7 mouse cellular contexts compared by ENCODE assay signal in genomic region chr8:8992461-8993032, GRCm38 (mm10).
A peak's percentile ranks its signal among the peaks of the same experiment; 100 is the strongest.
DNase-seq lines count a peak whose midpoint lies in the region; ATAC-seq and TF ChIP-seq lines count a peak whose summit lies in the region.

No protein-coding gene starts in this region.

- H3K36me3 ChIP-seq in intestine, embryonic 14.5 days (ENCODE audit: control insufficient read depth, insufficient read depth, low read length): no peaks in the 10 kb centered on the region
- no peaks in the 10 kb centered on the region for H3K36me3 ChIP-seq in midbrain, embryonic 10.5 days
- H3K36me3 ChIP-seq in small intestine, adult 2 months (ENCODE audit: control insufficient read depth, insufficient read depth, low read length): no peaks in the 10 kb centered on the region

- TF ChIP-seq CTCF in cortical plate, adult 2 months (IDR thresholded peaks at IDR 0.05; ENCODE audit: extremely low read depth, insufficient read depth, low read length): peak; percentile 62; the same call in 1 of the 2 replicates
- no peak for TF ChIP-seq CTCF in small intestine, adult 2 months (IDR thresholded peaks at IDR 0.05; ENCODE audit: extremely low read depth, insufficient read length, insufficient replicate concordance, low read depth, low read length)

- DNase-seq in adrenal gland, adult 2 months: peak; percentile 70
- DNase-seq in gastrocnemius, postnatal 25 days: peak; percentile 30
- DNase-seq in intestine, embryonic 14.5 days (ENCODE audit: low spot score): peak; percentile 93
- DNase-seq in left cerebral cortex, postnatal 10 days (ENCODE audit: extremely low spot score in 1 of 2, low spot score in 2 of 2): peak; percentile 80 to 90
- peak; percentile 82 for DNase-seq in midbrain, embryonic 10.5 days (ENCODE audit: low spot score)

- 10% methylated on average over 11 of the region's 11 CpGs for WGBS in intestine, embryonic 14.5 days
- WGBS in midbrain, embryonic 10.5 days: 8% methylated on average over 11 of the region's 11 CpGs
- 23% methylated on average over 11 of the region's 11 CpGs for WGBS in small intestine, adult 2 months

- H3K9ac ChIP-seq in intestine, embryonic 14.5 days (ENCODE audit: low read length): no peak overlapping the region

- peak overlapping the region; percentile 61 for H3K27ac ChIP-seq in cortical plate, adult 2 months (ENCODE audit: insufficient read depth, low read length)
- H3K27ac ChIP-seq in intestine, embryonic 14.5 days (ENCODE audit: low read depth): peak overlapping the region; percentile 51; the same call in 1 of the 2 replicates
- H3K27ac ChIP-seq in midbrain, embryonic 10.5 days (replicated peaks): peak overlapping the region; percentile 67
- H3K27ac ChIP-seq in small intestine, adult 2 months (ENCODE audit: insufficient read depth, low read depth, low read length): peak overlapping the region; percentile 44

- no peak overlapping the region for H3K4me3 ChIP-seq in cortical plate, adult 2 months (ENCODE audit: insufficient read depth, low read length)
- no peak overlapping the region for H3K4me3 ChIP-seq in intestine, embryonic 14.5 days (ENCODE audit: low read depth, low read length)
- peak overlapping the region; percentile 28; the same call in 1 of the 2 replicates for H3K4me3 ChIP-seq in midbrain, embryonic 10.5 days
- H3K4me3 ChIP-seq in small intestine, adult 2 months (ENCODE audit: low read depth, low read length): no peak overlapping the region

- intact Hi-C loops in left cerebral cortex, postnatal 10 days (cut with DNase I): loop anchor here (2.0 to 5.0 kb wide), 2 partner anchors 305 to 332 kb away; partner anchors contain the start of gene Efnb2

- peaks cover 3% of the 10 kb centered on the region; the same call in 1 of the 2 replicates for H3K9me3 ChIP-seq in intestine, embryonic 14.5 days (ENCODE audit: control insufficient read depth, low read length)
- H3K9me3 ChIP-seq in midbrain, embryonic 10.5 days (replicated peaks): 0 out of 2 replicates have a peak, but pooled peaks cover 4% of the 10 kb centered on the region

- H3K4me2 ChIP-seq in intestine, embryonic 14.5 days (ENCODE audit: low read length): peak overlapping the region; percentile 29

- peaks cover 1% of the 10 kb centered on the region; the same call in 1 of the 2 replicates for H3K4me1 ChIP-seq in cortical plate, adult 2 months (ENCODE audit: control insufficient read depth, insufficient read depth, low read length)
- peaks cover 36% of the 10 kb centered on the region for H3K4me1 ChIP-seq in intestine, embryonic 14.5 days (replicated peaks; ENCODE audit: control insufficient read depth, insufficient read depth, low read length)
- peaks cover 48% of the 10 kb centered on the region for H3K4me1 ChIP-seq in midbrain, embryonic 10.5 days
- no peaks in the 10 kb centered on the region; the same call in none of the 2 replicates for H3K4me1 ChIP-seq in small intestine, adult 2 months (ENCODE audit: control insufficient read depth, insufficient read depth, insufficient read length, low read length)

- TF ChIP-seq POLR2A in cortical plate, adult 2 months (IDR thresholded peaks at IDR 0.05; ENCODE audit: extremely low read depth, insufficient read depth, low read length): no peak
- TF ChIP-seq POLR2A in small intestine, adult 2 months (IDR thresholded peaks at IDR 0.05; ENCODE audit: low read depth, low read length): no peak

- ATAC-seq in intestine, embryonic 14.5 days (replicated peaks; ENCODE audit: low FRiP score, low TSS enrichment, low read depth): 0 out of 2 replicates have a peak, but pooled peaks have one; percentile 18

- no peaks in the 10 kb centered on the region for H3K27me3 ChIP-seq in intestine, embryonic 14.5 days (replicated peaks; ENCODE audit: control insufficient read depth, insufficient read depth, low read length)
- H3K27me3 ChIP-seq in midbrain, embryonic 10.5 days (ENCODE audit: low read depth, poor library complexity, severe bottlenecking): peaks cover 61% of the 10 kb centered on the region
- H3K27me3 ChIP-seq in small intestine, adult 2 months (ENCODE audit: control insufficient read depth, insufficient read depth, low read length): no peaks in the 10 kb centered on the region

Comparison
In these comparisons a context has a peak if more than half of its experiments do, and no peak if none do; other contexts are left out.
1. DNase-seq: peak in every context shown above with its lines; median percentile 93 in intestine, embryonic 14.5 days; 85 in left cerebral cortex, postnatal 10 days; 82 in midbrain, embryonic 10.5 days; 70 in adrenal gland, adult 2 months; 30 in gastrocnemius, postnatal 25 days.